Mouse (Mus musculus) monocyte, adult 5-6 weeks (primary cell): ENCODE results near the gene Pex11b. TPM values are rescaled to one million over a fixed set of nuclear protein-coding genes. Genes with fewer than 3 reads are reported as not detected.
A peak's percentile ranks its signal among the peaks of the same experiment; 100 is the strongest.

Experiments
- ATAC-seq: fragments of 153-309, 156-312 bp; replicated peaks from 2 replicates; pipeline ENCODE4 v1.8.0; 2017; ENCODE audit warnings: mild to moderate bottlenecking; ENCODE audit not compliant: low TSS enrichment, insufficient number of reproducible peaks, severe bottlenecking, poor library complexity, low FRiP score
- total RNA-seq: library from RNA; stranded (forward); fragments of 200-1000, 200-491, 200-594 nt; gene quantifications from 3 replicates; pipeline ENCODE4 v1.2.3, GENCODE M21; 2017

Gene Pex11b
- 11.2 to 27.1 TPM (median 22.5 TPM) in 3 replicates for total RNA-seq

DNA sequence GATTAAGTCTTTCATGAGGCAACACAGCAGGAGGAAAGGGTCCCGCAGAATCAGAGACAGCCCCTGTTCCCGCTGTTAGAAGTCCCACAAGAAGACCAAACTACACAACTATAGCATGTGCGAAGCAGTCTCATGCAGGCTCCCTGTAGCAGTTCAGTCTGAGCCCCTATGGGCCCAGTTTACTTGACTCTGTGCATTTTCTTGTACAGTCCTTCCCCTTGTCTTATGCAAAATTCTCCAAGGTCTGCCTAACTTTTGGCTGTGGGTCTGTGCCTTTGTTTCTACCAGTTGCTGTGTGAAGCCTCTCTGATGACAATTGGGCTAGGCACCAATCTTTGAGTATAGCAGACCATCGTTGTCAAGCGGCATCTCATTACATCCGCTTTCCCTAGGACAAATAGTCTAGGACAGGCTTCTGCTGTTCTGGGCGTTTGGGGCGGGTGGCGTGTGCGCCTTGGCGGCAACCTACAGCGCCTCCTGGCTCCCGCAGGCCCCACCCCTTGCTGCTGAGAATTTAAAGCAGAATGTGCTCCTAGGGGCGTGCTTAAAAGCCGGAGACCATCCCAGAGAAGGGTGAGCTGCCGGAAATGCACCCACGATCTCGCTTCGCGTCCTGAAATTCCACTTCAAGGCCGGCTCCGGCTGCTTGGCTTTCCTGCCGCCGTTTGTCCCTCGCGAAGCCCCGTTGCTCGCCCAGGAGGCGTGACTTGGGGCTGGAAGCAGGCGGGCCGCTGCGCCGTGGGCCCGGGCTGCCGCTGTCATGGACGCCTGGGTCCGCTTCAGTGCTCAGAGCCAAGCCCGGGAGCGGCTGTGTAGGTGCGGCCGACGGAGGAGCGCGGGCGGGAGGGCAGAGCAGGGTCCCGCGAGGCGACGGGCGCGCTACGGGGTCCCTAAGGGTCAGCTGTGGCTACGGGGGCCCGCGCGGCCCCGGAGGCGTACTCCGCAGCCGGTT lies at the start of gene Pex11b, which contains the start of gene Gm42957:
TSS of gene Pex11b (plus strand) at position 449 of the 952 bp plus-strand sequence.
TSS of gene Gm42957 (plus strand) at position 547 of the 952 bp plus-strand sequence.
- peak; percentile 70 for ATAC-seq

DNA sequence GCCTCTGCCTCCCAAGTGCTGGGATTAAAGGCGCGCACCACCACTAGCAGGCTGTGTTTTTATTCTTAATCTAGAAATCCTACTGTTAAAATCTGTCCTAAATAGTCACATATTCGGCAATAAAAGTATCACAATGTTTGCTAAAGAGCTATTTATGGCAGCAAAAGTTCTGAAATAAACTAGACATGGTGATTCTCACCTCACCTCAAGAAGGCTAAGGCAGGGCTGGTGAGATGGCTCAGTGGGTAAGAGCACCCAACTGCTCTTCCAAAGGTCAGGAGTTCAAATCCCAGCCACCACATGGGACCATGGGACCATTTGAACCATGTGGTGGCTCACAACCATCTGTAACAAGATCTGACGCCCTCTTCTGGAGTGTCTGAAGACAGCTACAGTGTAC lies 44.5 kb upstream of the Pex11b start:
- ATAC-seq: no peak

GRCm38 (mm10) chr3:96593374-96593773 lies 41.8 kb upstream of the Pex11b start:
- ATAC-seq: no peak

GRCm38 (mm10) chr3:96593790-96594560 lies 41.2 kb upstream of the Pex11b start, which contains the start of gene Polr3gl:
Polr3gl (minus strand) TSS chr3:96594181.
- peak; percentile 96 for ATAC-seq

DNA sequence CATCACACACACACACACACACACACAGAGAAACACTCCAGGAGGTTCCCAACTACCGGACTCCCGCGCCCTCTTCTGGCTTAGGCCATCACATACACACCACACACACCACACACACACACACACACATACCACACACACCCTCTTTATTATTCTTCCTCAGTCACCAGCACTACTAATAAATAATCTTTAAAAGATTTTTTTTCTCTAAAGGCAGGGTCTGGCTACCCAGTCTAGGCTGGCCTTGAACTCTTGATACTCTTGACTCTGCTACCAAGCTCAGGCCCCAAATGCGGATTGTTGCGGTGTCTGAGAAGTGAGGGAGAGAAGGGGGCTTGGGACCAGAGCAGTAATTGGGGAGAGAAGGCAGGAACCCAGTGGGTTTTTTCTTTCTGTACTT lies 40.3 kb upstream of the Pex11b start:
- no peak for ATAC-seq

- no peak for ATAC-seq
These were observed 39.5 kb upstream of the Pex11b start for GRCm38 (mm10) chr3:96595661-96596060.

GRCm38 (mm10) chr3:96596228-96596707 lies 38.9 kb upstream of the Pex11b start, which contains the start of gene Ankrd34a:
Ankrd34a (plus strand) TSS chr3:96596636.
- no peak for ATAC-seq

- no peak for ATAC-seq
These were observed 38.3 kb upstream of the Pex11b start for GRCm38 (mm10) chr3:96596855-96597254.

GRCm38 (mm10) chr3:96597435-96597891 lies 37.7 kb upstream of the Pex11b start:
- ATAC-seq: no peak

GRCm38 (mm10) chr3:96598156-96599068 lies 36.8 kb upstream of the Pex11b start:
- no peak for ATAC-seq

- no peak for ATAC-seq
These were observed 36.1 kb upstream of the Pex11b start for GRCm38 (mm10) chr3:96599069-96599393.

- no peak for ATAC-seq
These were observed 35.8 kb upstream of the Pex11b start for GRCm38 (mm10) chr3:96599411-96599810.

- peak; percentile 91 for ATAC-seq
These were observed 34.4 kb upstream of the Pex11b start, which contains the start of gene Lix1l for GRCm38 (mm10) chr3:96600639-96601250. Lix1l (plus strand) TSS chr3:96601149.

GRCm38 (mm10) chr3:96601251-96601787 lies 33.9 kb upstream of the Pex11b start:
- no peak for ATAC-seq

GRCm38 (mm10) chr3:96601941-96602703 lies 33.1 kb upstream of the Pex11b start:
- no peak for ATAC-seq

DNA sequence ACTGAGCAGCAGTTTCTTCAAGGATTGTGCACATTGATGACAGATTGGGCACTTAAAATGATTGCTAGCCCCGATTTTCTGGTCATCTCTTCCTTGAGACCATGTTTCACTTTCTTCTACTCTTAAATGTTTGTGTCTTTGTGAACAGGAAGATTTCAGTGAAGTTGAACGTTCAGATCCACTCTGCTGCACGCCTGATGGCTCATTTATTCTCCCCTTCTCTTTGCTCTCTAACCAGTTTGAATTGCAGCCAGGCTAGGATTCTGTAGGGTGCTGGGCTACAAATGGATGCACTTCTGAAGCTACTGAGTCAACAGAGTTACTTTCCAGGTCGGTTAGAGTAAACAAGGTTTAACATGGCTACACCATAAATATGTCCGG lies 32.5 kb upstream of the Pex11b start:
- no peak for ATAC-seq

- no peak for ATAC-seq
These were observed 31.9 kb upstream of the Pex11b start for GRCm38 (mm10) chr3:96603311-96603710.
